Mouse (Mus musculus): ENCODE results near the gene Mcpt1.
"Not testable (repeated sequence)": the region's sequence is repeated elsewhere in the genome, so short reads cannot be mapped to it uniquely, and the experiment has no call there.

GRCm38 (mm10) chr14:55987464-55987863, 30.3 kb upstream of the Mcpt1 start:
- not testable (repeated sequence) for TF ChIP-seq EP300 (optimal IDR thresholded peaks at IDR 0.05); CTCF (IDR thresholded peaks at IDR 0.05; ENCODE audit: low read depth)
